Mouse (Mus musculus): Measurements from ENCODE around the gene Irf2bpl. TPM values are rescaled to one million over a fixed set of nuclear protein-coding genes. Genes with fewer than 3 reads are reported as not detected.

Irf2bpl gene
- polyA plus RNA-seq, 1 experiment from 2014 or later = 2.3 TPM

DNA sequence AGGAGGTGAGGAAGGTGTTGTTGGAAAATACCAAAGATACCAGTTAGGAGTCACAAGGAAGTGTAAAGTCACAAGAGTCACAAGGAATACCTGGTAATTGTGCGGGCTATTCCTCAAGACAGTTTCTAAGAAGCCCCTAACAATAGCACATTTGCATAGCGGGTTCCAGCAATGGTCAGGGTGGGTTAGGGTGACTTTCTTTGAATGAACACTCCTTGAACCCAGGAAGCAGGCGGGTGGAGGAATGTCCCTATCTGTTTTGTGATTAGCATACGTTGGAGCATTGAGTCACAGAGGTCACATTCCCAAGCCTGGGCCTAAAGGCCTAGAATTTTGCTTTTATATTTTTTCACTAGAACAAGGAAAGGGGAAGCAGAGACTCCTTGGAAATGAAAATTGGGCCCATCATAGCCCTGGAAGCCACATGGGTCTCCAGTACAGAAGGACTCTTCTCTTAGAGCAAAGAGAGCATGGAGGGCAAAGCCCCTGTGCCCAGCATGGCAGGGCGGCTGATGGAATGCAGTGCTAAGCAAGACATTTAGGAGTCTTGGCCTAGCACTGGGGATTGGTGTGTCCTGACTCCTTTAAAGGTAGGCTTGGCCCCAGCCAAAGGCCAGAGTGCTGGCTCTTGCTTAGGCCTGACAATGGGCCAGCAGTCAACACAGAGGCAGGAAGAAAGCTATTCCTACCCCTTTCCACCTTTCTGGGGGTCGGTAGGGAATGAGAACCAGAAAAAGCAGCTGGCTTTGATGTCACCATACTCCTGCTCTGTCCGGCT is 32.4 kb upstream of the Irf2bpl start:
- H3K4me2 ChIP-seq (ENCODE audit: low read depth, low read length) = no peak overlapping the region
- no peaks in the 10 kb centered on the region for H3K9me3 ChIP-seq (replicated peaks; ENCODE audit: control insufficient read depth, low read length)
- no peak for ATAC-seq (ENCODE audit: low read depth)
- no peaks in the 10 kb centered on the region for H3K36me3 ChIP-seq (ENCODE audit: control insufficient read depth, insufficient read depth)
- no peak overlapping the region for H3K9ac ChIP-seq (ENCODE audit: low read depth, low read length)
- 56% methylated on average over 7 of the region's 7 CpGs for WGBS (ENCODE audit: insufficient replicate concordance)
- H3K4me1 ChIP-seq (ENCODE audit: control insufficient read depth, low read depth, low read length) = peaks cover 6% of the 10 kb centered on the region
- H3K4me3 ChIP-seq (ENCODE audit: low read depth, low read length) = no peak overlapping the region
- H3K27me3 ChIP-seq (ENCODE audit: control insufficient read depth, insufficient read depth, low read depth, low read length) = no peaks in the 10 kb centered on the region
- no peak overlapping the region for H3K27ac ChIP-seq (ENCODE audit: low read length)

DNA sequence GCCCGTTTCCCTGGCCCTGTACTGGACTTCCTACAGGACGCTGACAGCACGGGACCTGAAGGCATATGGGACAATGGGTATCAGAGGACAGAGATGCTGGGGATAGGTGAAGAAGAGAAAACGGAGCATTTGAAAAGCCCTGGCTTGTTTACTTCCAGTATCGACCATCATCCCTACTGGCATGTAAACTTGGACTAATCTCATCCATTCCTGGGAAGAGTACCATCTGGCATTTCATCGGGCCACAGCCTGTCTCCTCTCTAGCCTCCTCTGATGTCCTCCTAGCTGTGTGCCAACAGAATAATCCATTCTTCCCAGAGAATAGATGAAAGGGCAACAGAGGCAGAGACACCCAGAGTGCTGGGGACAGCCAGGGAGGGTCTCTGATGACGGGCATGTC is 31.0 kb upstream of the Irf2bpl start:
- Histone ChIP-seq H3K9ac (ENCODE audit: low read depth, low read length) (no peak overlapping the region), H3K27me3 (ENCODE audit: control insufficient read depth, insufficient read depth, low read depth, low read length) (no peaks in the 10 kb centered on the region), H3K9me3 (replicated peaks; ENCODE audit: control insufficient read depth, low read length) (no peaks in the 10 kb centered on the region), H3K27ac (ENCODE audit: low read length) (no peak overlapping the region), H3K4me1 (ENCODE audit: control insufficient read depth, low read depth, low read length) (peaks cover 6% of the 10 kb centered on the region), H3K36me3 (ENCODE audit: control insufficient read depth, insufficient read depth) (no peaks in the 10 kb centered on the region), H3K4me3 (ENCODE audit: low read depth, low read length) (no peak overlapping the region), H3K4me2 (ENCODE audit: low read depth, low read length) (no peak overlapping the region)
- WGBS (ENCODE audit: insufficient replicate concordance) = 59% methylated on average over 7 of the region's 7 CpGs
- ATAC-seq (ENCODE audit: low read depth) = no peak

DNA sequence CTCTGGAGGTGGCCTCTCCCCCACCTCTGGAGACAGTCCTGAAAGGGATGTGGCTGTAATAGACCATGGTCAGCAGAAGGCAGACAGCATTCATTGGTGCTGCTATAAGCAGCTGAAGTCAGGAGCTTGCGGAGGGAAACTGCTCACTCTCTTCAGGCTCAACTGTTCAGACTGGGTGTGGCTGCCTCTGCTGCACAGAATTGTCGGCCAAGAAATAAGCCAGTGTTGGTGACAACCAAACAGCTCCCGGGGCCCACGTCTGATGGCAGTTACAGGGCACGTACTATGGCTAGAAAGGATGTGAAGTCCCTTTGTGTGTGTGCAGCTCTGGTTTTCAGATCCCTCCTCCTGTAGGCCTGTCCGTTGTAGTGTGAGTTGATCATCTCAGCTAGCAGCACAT is 30.2 kb upstream of the Irf2bpl start:
- H3K9ac ChIP-seq (ENCODE audit: low read depth, low read length) = no peak overlapping the region
- H3K36me3 ChIP-seq (ENCODE audit: control insufficient read depth, insufficient read depth) = no peaks in the 10 kb centered on the region
- 10% methylated on average over 6 of the region's 6 CpGs for WGBS (ENCODE audit: insufficient replicate concordance)
- H3K9me3 ChIP-seq (replicated peaks; ENCODE audit: control insufficient read depth, low read length) = no peaks in the 10 kb centered on the region
- no peak overlapping the region for H3K27ac ChIP-seq (ENCODE audit: low read length)
- no peaks in the 10 kb centered on the region for H3K27me3 ChIP-seq (ENCODE audit: control insufficient read depth, insufficient read depth, low read depth, low read length)
- no peak overlapping the region for H3K4me3 ChIP-seq (ENCODE audit: low read depth, low read length)
- H3K4me1 ChIP-seq (ENCODE audit: control insufficient read depth, low read depth, low read length) = peaks cover 6% of the 10 kb centered on the region
- no peak overlapping the region for H3K4me2 ChIP-seq (ENCODE audit: low read depth, low read length)
- no peak for ATAC-seq (ENCODE audit: low read depth)

DNA sequence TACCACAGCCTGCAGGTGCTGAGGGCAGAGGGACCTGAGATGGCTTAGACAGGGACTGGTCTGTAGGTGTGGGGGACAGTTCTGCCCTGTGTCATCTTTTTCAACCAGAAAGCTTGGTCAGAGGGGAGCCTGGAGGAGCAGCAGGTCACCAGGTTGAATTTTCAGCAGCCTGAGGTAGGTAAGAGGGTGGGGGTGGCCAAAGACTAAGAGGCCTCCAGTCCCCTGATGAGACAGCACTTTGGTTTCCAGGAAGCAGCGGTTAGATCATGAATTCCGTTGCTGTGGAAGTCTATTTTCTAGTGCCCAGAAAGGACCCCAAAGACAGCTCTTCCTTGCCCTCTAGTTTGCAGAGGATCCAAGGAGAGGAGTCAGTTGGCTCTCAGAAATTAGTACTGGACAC is 29.8 kb upstream of the Irf2bpl start:
- no peak overlapping the region for H3K27ac ChIP-seq (ENCODE audit: low read length)
- H3K4me1 ChIP-seq (ENCODE audit: control insufficient read depth, low read depth, low read length) = peaks cover 6% of the 10 kb centered on the region
- no peak overlapping the region for H3K4me2 ChIP-seq (ENCODE audit: low read depth, low read length)
- no peaks in the 10 kb centered on the region for H3K27me3 ChIP-seq (ENCODE audit: control insufficient read depth, insufficient read depth, low read depth, low read length)
- no peaks in the 10 kb centered on the region for H3K9me3 ChIP-seq (replicated peaks; ENCODE audit: control insufficient read depth, low read length)
- H3K36me3 ChIP-seq (ENCODE audit: control insufficient read depth, insufficient read depth) = no peaks in the 10 kb centered on the region
- no peak for ATAC-seq (ENCODE audit: low read depth)
- WGBS (ENCODE audit: insufficient replicate concordance) = 8% methylated on average over 2 of the region's 2 CpGs
- no peak overlapping the region for H3K4me3 ChIP-seq (ENCODE audit: low read depth, low read length)
- H3K9ac ChIP-seq (ENCODE audit: low read depth, low read length) = no peak overlapping the region

DNA sequence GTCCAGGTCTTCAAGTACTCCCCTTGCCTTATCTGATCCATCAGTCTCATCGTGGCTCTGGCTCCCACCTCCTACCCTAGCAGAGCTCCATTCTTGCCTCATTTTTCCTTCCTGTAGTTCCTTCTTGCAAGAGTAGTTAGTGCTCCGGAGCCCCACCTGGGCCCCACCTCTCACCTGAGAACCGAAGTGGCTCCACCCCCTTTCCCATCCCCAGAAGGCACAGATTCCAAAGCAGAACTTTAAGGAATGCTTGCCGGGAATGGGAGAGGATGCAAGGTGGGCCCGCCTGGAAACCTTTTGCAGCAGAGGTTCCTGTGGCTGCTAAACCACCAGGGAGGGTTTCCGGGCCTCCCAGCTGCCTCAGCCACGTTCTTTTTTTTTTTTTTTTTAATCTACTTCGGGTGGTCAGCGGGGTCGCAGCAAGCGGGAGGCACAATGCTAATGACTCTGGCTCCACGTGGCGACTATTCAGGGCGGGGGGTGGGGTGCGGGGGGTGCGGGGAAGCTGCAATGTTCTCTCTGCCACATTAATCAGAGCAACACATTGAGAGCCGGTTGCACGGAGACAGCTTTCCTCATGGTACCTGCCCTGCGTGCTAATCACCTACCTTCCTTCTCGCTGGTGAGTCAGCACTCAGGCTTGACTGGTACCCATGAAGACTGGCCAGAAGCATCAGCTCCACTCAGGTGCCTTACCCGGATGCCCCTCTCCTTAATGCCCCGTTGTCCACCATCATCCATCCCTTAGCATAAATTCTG is 27.9 kb upstream of the Irf2bpl start:
- WGBS (ENCODE audit: insufficient replicate concordance) = 4% methylated on average over 22 of the region's 22 CpGs
- Histone ChIP-seq H3K4me3 (ENCODE audit: low read depth, low read length) (no peak overlapping the region), H3K27ac (ENCODE audit: low read length) (no peak overlapping the region), H3K27me3 (ENCODE audit: control insufficient read depth, insufficient read depth, low read depth, low read length) (no peaks in the 10 kb centered on the region), H3K9me3 (replicated peaks; ENCODE audit: control insufficient read depth, low read length) (no peaks in the 10 kb centered on the region), H3K36me3 (ENCODE audit: control insufficient read depth, insufficient read depth) (no peaks in the 10 kb centered on the region), H3K9ac (ENCODE audit: low read depth, low read length) (no peak overlapping the region), H3K4me1 (ENCODE audit: control insufficient read depth, low read depth, low read length) (no peaks in the 10 kb centered on the region; the same call in 1 of the 2 replicates), H3K4me2 (ENCODE audit: low read depth, low read length) (no peak overlapping the region)
- ATAC-seq (ENCODE audit: low read depth) = no peak

DNA sequence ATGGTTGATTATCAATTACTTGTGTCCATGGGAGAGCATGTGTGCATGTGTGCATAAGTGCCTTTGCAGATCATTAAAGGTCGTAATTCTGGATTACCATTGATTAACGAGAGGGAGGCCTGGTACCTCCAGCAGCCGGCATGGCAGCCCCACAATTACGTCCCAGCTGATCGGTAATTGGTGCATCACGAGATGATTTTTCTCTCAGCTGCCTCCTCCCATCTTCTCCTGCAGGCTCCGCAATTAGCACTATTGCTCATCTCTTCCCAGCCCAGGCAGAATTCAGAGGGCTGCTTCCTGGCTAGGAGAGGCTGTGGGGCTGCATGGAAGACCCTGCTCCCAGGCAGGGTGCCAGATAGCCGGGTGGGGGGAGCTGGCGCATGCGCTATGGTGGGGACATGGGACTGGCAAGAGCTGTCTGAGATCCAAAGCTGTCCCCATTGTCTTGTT is 26.9 kb upstream of the Irf2bpl start:
- H3K9ac ChIP-seq (ENCODE audit: low read depth, low read length) = no peak overlapping the region
- H3K4me1 ChIP-seq (ENCODE audit: control insufficient read depth, low read depth, low read length) = no peaks in the 10 kb centered on the region; the same call in 1 of the 2 replicates
- 66% methylated on average over 10 of the region's 10 CpGs for WGBS (ENCODE audit: insufficient replicate concordance)
- H3K27me3 ChIP-seq (ENCODE audit: control insufficient read depth, insufficient read depth, low read depth, low read length) = no peaks in the 10 kb centered on the region
- ATAC-seq (ENCODE audit: low read depth) = no peak
- H3K9me3 ChIP-seq (replicated peaks; ENCODE audit: control insufficient read depth, low read length) = no peaks in the 10 kb centered on the region
- no peak overlapping the region for H3K4me2 ChIP-seq (ENCODE audit: low read depth, low read length)
- H3K27ac ChIP-seq (ENCODE audit: low read length) = no peak overlapping the region
- no peak overlapping the region for H3K4me3 ChIP-seq (ENCODE audit: low read depth, low read length)
- H3K36me3 ChIP-seq (ENCODE audit: control insufficient read depth, insufficient read depth) = no peaks in the 10 kb centered on the region

DNA sequence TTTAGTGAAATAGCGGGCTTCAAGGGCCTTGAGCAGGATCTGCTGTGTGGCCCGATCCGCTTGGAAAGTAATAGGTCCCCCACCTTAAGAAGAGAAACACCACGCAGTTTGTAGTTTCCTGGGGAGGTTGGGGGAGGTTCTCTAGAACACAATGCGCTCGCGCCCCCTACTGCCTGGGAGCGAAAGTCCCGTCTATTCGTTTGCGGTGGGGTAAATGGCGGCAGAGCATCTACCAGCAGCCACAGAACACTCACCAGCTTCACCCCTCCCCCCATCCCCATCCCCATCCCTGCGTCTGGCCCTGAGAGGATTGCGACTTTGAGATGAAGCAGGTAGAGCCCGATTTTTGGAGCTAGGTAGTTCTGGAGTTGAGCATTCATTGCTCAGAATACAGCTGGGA is 21.8 kb upstream of the Irf2bpl start:
- WGBS (ENCODE audit: insufficient replicate concordance) = 3% methylated on average over 15 of the region's 15 CpGs
- Histone ChIP-seq H3K4me3 (ENCODE audit: low read depth, low read length) (no peak overlapping the region), H3K27me3 (ENCODE audit: control insufficient read depth, insufficient read depth, low read depth, low read length) (no peaks in the 10 kb centered on the region), H3K9ac (ENCODE audit: low read depth, low read length) (no peak overlapping the region), H3K36me3 (ENCODE audit: control insufficient read depth, insufficient read depth) (no peaks in the 10 kb centered on the region), H3K4me1 (ENCODE audit: control insufficient read depth, low read depth, low read length) (peaks cover 6% of the 10 kb centered on the region), H3K4me2 (ENCODE audit: low read depth, low read length) (no peak overlapping the region), H3K27ac (ENCODE audit: low read length) (no peak overlapping the region), H3K9me3 (replicated peaks; ENCODE audit: control insufficient read depth, low read length) (no peaks in the 10 kb centered on the region)
- 0 out of 2 replicates have a peak, but pooled peaks have one; percentile 19 for ATAC-seq (ENCODE audit: low read depth)

DNA sequence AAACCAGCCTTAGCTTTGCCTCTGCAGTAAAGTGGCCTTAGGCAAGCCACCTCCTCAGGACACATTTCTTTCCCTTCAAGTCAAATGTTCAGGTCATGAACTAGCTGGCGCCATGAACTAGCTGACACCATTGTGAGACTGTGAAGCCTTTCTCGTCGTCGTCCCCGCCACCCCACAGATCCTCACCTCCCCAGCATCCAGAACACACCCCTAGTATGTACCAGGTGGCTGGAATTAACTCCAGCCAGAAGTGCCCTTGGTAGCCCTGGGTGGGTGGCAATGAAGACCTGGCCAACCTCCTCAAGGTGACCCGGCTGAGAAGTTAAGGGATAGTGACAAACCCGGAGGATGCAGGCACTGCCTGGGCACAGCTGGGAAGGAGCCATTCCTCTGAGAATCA is 21.3 kb upstream of the Irf2bpl start:
- H3K36me3 ChIP-seq (ENCODE audit: control insufficient read depth, insufficient read depth) = no peaks in the 10 kb centered on the region
- no peak for ATAC-seq (ENCODE audit: low read depth)
- no peak overlapping the region for H3K9ac ChIP-seq (ENCODE audit: low read depth, low read length)
- 44% methylated on average over 7 of the region's 7 CpGs for WGBS (ENCODE audit: insufficient replicate concordance)
- H3K27ac ChIP-seq (ENCODE audit: low read length) = no peak overlapping the region
- no peak overlapping the region for H3K4me2 ChIP-seq (ENCODE audit: low read depth, low read length)
- no peaks in the 10 kb centered on the region for H3K9me3 ChIP-seq (replicated peaks; ENCODE audit: control insufficient read depth, low read length)
- no peak overlapping the region for H3K4me3 ChIP-seq (ENCODE audit: low read depth, low read length)
- no peaks in the 10 kb centered on the region for H3K27me3 ChIP-seq (ENCODE audit: control insufficient read depth, insufficient read depth, low read depth, low read length)
- H3K4me1 ChIP-seq (ENCODE audit: control insufficient read depth, low read depth, low read length) = peaks cover 6% of the 10 kb centered on the region

DNA sequence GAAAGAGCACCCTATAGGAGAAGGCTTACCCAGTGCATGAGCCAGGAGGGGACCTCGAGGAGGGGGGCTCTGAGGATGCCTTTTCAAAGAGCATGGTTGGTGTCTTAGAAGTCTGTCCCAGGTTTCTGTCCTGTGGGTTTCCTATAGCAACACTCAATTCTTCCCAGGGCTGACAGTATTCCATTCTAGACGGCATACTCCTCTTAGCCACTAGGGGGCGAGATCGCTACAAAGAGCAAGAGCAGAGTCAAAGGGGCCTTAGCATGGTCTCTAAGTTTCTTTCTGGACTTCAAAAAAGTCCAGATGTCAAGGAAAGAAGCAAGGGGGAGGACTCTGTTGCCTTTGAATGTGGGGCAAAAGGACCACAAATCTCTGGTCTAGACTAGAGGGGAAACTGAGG is 20.6 kb upstream of the Irf2bpl start:
- Histone ChIP-seq H3K9ac (ENCODE audit: low read depth, low read length) (no peak overlapping the region), H3K27ac (ENCODE audit: low read length) (no peak overlapping the region), H3K9me3 (replicated peaks; ENCODE audit: control insufficient read depth, low read length) (no peaks in the 10 kb centered on the region), H3K4me3 (ENCODE audit: low read depth, low read length) (no peak overlapping the region), H3K36me3 (ENCODE audit: control insufficient read depth, insufficient read depth) (no peaks in the 10 kb centered on the region), H3K27me3 (ENCODE audit: control insufficient read depth, insufficient read depth, low read depth, low read length) (no peaks in the 10 kb centered on the region), H3K4me2 (ENCODE audit: low read depth, low read length) (no peak overlapping the region), H3K4me1 (ENCODE audit: control insufficient read depth, low read depth, low read length) (peaks cover 6% of the 10 kb centered on the region)
- 1% methylated on average over 4 of the region's 4 CpGs for WGBS (ENCODE audit: insufficient replicate concordance)
- ATAC-seq (ENCODE audit: low read depth) = no peak
